Mouse (Mus musculus): ENCODE data around the gene Tex52. TPM values are rescaled to one million over a fixed set of nuclear protein-coding genes. Genes with fewer than 3 reads are reported as not detected.

Tex52 gene
- polyA plus RNA-seq (2014; fragmentation: Illumina TruSeq; extraction: RNeasy Lipid Tissue Mini Kit (QIAGEN cat#74804); ENCODE audit: low replicate concordance): not detected

DNA sequence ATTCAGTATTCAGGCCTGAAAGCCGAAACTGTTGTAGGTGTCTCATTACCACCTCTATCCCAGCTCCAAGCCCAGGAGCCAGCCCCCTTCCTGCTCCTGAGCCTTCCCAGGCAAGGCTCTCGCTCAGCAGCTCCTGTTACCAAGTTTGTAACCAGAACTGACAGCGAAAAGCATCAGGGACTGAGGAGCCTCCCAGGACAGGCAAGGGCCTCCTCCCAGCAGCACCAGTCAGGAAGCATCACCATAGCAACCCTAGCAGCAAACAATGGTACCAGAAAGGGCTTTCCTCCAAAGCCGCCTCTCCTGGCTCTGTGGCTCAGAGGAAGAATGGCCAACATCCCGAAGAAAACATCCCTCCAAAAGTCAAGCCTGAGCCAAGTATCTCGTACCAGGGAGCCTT, at the start of gene Tex52, which contains the start of gene Gm44596:
Tex52 (plus strand) TSS at position 265 of the 400 bp plus-strand sequence.
Gm44596 (plus strand) TSS at position 312 of the 400 bp plus-strand sequence.

DNA sequence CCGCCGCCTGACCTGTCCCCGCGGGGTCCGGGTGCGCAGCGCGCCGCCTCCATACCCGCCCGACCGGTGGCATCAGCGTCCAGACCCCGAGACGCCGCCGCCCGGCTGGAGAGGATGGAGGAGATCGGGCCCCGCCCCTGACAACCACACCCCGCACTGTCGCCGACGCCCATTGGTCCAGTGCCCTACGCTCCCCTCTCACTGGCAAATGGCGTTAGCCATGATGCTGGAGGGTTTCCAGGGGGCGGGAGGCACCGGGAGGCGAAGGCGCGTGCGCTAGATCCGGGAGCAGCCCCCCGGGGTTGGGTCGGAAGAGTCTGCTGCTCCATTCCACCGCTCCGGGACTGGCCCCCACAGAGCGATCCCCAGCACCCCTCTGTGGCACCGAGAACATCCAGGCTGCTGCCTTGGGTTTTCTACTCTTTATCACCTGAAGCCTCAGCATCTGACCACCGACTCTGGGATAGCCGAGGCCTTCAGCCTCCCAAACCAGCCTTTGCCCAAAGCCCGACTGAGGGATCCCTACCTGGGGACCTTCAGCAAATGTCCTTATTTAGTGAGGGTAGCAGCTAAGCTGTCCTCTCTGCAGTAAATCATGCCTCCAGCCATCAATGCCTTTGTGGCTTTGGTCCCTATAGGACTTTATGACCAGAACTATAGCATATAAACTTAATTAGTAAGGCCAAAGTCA, 19.4 kb upstream of the Tex52 start, which contains the start of gene Tulp3:
Tulp3 (minus strand) TSS at position 126 of the 691 bp plus-strand sequence.

DNA sequence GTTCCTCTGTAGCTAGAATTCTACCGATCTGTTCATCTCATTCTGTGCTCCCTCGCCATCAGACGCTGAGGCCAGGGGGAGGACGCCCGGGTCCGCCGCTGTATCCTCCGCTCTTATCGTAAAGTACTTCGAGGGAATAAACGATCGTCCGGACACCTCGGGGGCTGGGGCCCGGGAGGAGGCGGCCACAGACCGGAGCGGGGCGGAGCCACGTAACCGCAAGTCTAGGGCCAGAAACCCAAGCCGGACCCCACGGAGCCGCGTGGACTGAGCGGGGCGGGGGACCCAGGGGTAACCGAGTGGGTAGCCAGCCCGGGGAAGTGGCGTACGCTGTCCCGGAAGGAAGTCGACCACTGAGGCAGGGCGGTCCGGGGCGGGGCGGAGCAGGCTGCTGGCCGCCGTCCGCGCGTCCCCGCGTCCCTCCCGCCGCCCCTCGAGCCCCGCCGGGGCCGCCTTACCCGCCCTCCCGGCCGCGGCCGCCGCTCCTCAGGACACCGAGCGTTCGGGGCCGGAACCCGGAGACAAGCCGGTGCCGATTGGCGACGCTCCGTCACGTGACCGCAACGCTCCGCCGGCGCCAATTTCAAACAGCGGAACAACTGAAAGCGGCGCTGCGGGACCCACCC, 12.8 kb upstream of the Tex52 start, which contains the start of the genes Rhno1 and Foxm1:
Rhno1 (minus strand) TSS at position 531 of the 626 bp plus-strand sequence.
Foxm1 (plus strand) TSS at position 587 of the 626 bp plus-strand sequence.

DNA sequence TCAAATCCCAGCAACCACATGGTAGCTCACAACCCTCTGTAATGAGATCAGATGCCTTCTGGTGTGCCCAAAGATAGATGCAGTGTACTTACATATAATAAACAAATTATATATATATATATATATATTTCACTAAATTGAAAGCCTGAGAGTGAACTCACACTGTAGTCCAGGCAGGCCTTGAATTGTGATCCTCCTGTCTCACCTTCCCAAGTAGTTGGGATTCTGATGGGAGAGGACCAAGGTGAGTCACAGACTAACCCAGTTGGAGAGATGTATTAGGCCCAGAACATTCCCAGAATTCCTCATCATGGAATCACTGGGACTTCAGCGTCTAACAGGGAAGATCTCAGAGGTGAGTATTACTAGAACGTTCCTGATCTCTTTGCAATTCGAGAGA, 23.7 kb downstream of the Tex52 start, which contains the start of gene Nrip2:
Nrip2 (plus strand) TSS at position 301 of the 400 bp plus-strand sequence.

DNA sequence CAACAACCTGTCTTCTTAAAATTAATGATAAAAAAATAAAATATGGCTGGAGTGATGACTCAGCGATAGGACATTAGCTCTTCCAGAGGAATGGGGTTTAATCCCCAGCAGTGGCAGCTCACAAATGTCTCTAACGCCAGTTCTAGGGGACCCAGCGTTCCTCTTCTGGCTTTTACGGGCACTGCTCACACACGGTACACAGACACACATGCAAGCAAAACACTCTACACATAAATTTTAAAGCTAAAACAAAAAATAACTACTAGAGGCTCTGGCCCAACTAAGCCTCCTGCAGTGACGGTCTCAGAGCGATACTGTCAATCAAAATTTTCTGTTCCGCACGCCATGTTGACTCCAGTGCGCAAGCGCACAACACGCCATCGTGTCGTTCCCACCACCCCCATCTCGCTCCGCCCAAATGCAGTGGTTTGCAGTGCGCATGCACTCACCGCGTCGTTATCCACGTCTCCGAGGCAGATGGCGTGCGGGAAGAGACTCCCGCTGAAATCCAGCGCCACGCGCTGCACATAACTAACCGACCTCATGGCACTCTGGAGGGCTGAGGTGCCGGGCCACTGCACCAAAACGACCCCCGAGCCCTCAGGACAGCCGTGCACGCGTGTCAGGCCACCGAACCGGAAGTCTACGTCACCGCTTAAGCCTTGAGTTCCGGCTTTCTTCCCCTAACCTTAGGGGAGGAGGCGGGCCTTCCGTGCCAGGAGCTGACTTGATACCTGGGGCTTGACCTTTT, 49.2 kb downstream of the Tex52 start, which contains the start of gene Itfg2:
Itfg2 (minus strand) TSS at position 663 of the 751 bp plus-strand sequence.

Other genes starting within 250 kb of the Tex52 start
- gene Tspan9, start 231.9 kb upstream of the Tex52 start, polyA plus RNA-seq (2014; fragmentation: Illumina TruSeq; extraction: RNeasy Lipid Tissue Mini Kit (QIAGEN cat#74804); ENCODE audit: low replicate concordance): 0.67 TPM
- 0.26 TPM for gene Tead4, start 74.6 kb upstream of the Tex52 start, polyA plus RNA-seq (2014; fragmentation: Illumina TruSeq; extraction: RNeasy Lipid Tissue Mini Kit (QIAGEN cat#74804); ENCODE audit: low replicate concordance)
- 0.48 TPM for gene Tulp3, start 19.6 kb upstream of the Tex52 start, polyA plus RNA-seq (2014; fragmentation: Illumina TruSeq; extraction: RNeasy Lipid Tissue Mini Kit (QIAGEN cat#74804); ENCODE audit: low replicate concordance)
- gene Rhno1, start 12.5 kb upstream of the Tex52 start, polyA plus RNA-seq (2014; fragmentation: Illumina TruSeq; extraction: RNeasy Lipid Tissue Mini Kit (QIAGEN cat#74804); ENCODE audit: low replicate concordance): 6.1 TPM
- 1.3 TPM for gene Foxm1, start 12.5 kb upstream of the Tex52 start, polyA plus RNA-seq (2014; fragmentation: Illumina TruSeq; extraction: RNeasy Lipid Tissue Mini Kit (QIAGEN cat#74804); ENCODE audit: low replicate concordance)
- gene Gm44596, start within 50 bp of the Tex52 start, polyA plus RNA-seq (2014; fragmentation: Illumina TruSeq; extraction: RNeasy Lipid Tissue Mini Kit (QIAGEN cat#74804); ENCODE audit: low replicate concordance): not detected
- gene Nrip2, start 23.8 kb downstream of the Tex52 start, polyA plus RNA-seq (2014; fragmentation: Illumina TruSeq; extraction: RNeasy Lipid Tissue Mini Kit (QIAGEN cat#74804); ENCODE audit: low replicate concordance): not detected
- gene Itfg2, start 49.5 kb downstream of the Tex52 start, polyA plus RNA-seq (2014; fragmentation: Illumina TruSeq; extraction: RNeasy Lipid Tissue Mini Kit (QIAGEN cat#74804); ENCODE audit: low replicate concordance): 1.8 TPM
- 33.3 TPM for gene Fkbp4, start 63.2 kb downstream of the Tex52 start, polyA plus RNA-seq (2014; fragmentation: Illumina TruSeq; extraction: RNeasy Lipid Tissue Mini Kit (QIAGEN cat#74804); ENCODE audit: low replicate concordance)
- gene Pzp, start 151.3 kb downstream of the Tex52 start, polyA plus RNA-seq (2014; fragmentation: Illumina TruSeq; extraction: RNeasy Lipid Tissue Mini Kit (QIAGEN cat#74804); ENCODE audit: low replicate concordance): 3.0 TPM
- gene A2ml1, start 206.2 kb downstream of the Tex52 start, polyA plus RNA-seq (2014; fragmentation: Illumina TruSeq; extraction: RNeasy Lipid Tissue Mini Kit (QIAGEN cat#74804); ENCODE audit: low replicate concordance): 2.3 TPM
- gene Klrb1a, start 248.1 kb downstream of the Tex52 start, polyA plus RNA-seq (2014; fragmentation: Illumina TruSeq; extraction: RNeasy Lipid Tissue Mini Kit (QIAGEN cat#74804); ENCODE audit: low replicate concordance): 5.9 TPM